Mouse (Mus musculus) heart, adult 2 months (tissue): Measurements from ENCODE around the gene Lrrc8b. TPM values are rescaled to one million over a fixed set of nuclear protein-coding genes. Genes with fewer than 3 reads are reported as not detected.

Experiments used
- DNase-seq, 2 experiments: peaks; one replicate each; pipeline ENCODE4 v3.0.0; 2021
- H3K27ac ChIP-seq: fragments of 200-600 bp; 2 replicates; pipeline ENCODE4 v1.8.1; 2022
- H3K27me3 ChIP-seq: fragments of 200-500 bp; 2 replicates; pipeline ENCODE4 v1.6.1; 2012; ENCODE audit warnings: mild to moderate bottlenecking, low read length, inconsistent platforms, mixed read lengths; ENCODE audit not compliant: control insufficient read depth, insufficient read depth
- H3K36me3 ChIP-seq: fragments of 200-500 bp; 2 replicates; pipeline ENCODE4 v1.6.1; 2012; ENCODE audit warnings: low read length, inconsistent platforms; ENCODE audit not compliant: control insufficient read depth, insufficient read depth
- H3K4me1 ChIP-seq: fragments of 200-500 bp; 2 replicates; pipeline ENCODE4 v1.6.1; 2011; ENCODE audit warnings: low read length; ENCODE audit not compliant: control insufficient read depth, insufficient read depth
- H3K4me3 ChIP-seq: fragments of 200-600 bp; 2 replicates; pipeline ENCODE4 v1.8.1; 2022
- H3K79me2 ChIP-seq: fragments of 200-500 bp; replicated peaks from 2 replicates; pipeline ENCODE4 v1.6.1; 2012; ENCODE audit warnings: mild to moderate bottlenecking, inconsistent platforms, low read length, moderate library complexity, mixed read lengths; ENCODE audit not compliant: control insufficient read depth, insufficient read depth
- H3K9ac ChIP-seq: fragments of 200-500 bp; 2 replicates; pipeline ENCODE4 v1.6.1; 2012; ENCODE audit warnings: low read depth, mild to moderate bottlenecking, control low read depth, inconsistent platforms, low read length, mixed read lengths
- CTCF ChIP-seq: fragments of 200-600 bp; IDR thresholded peaks from 2 replicates; pipeline ENCODE4 v1.8.1; 2022; ENCODE audit warnings: antibody characterized with exemption, mild to moderate bottlenecking, moderate library complexity
- EP300 ChIP-seq: fragments of 200-500 bp; IDR thresholded peaks from 2 replicates; pipeline ENCODE4 v1.6.1; 2011; ENCODE audit warnings: low read depth, low read length, control low read depth; ENCODE audit not compliant: insufficient read depth
- POLR2A ChIP-seq: fragments of 200-500 bp; IDR thresholded peaks from 2 replicates; pipeline ENCODE4 v1.6.1; 2011; ENCODE audit warnings: mild to moderate bottlenecking, low read depth, low read length, control low read depth; ENCODE audit not compliant: insufficient read depth
- WGBS: fragments of 180-500 bp; shearing (Covaris S2); methylation state at CpG from one replicate; pipeline ENCODE4 v1.1.7; 2018; 5-methylcytosine and 5-hydroxymethylcytosine counted together
- intact Hi-C: fragments of 180-260 bp; cut with DNase I; formaldehyde crosslinking; loops from one replicate; pipeline ENCODE4 v1.15.1; 2025
- polyA plus RNA-seq: library from polyadenylated mRNA; depleted of rRNA; stranded (reverse); fragments of >200 nt; gene quantifications from 2 replicates; pipeline ENCODE4 v1.2.3, GENCODE M21; 2012
- total RNA-seq, 2 experiments: library from RNA; stranded (reverse); gene quantifications; 2 replicates each; pipeline ENCODE4 v1.2.3; 2021

Gene Lrrc8b
- total and polyA plus RNA-seq, 3 experiments, result 2.9 to 5.0 (median 4.4) TPM

GRCm38 (mm10) chr5:105415951-105416675 is 538 bp downstream of the Lrrc8b start:
- H3K27ac ChIP-seq, result peak overlapping the region; percentile 82
- WGBS, result 5% methylated on average over 30 of the region's 36 CpGs
- no peak for TF ChIP-seq POLR2A
- no peak for TF ChIP-seq EP300
- no peak for TF ChIP-seq CTCF

DNA sequence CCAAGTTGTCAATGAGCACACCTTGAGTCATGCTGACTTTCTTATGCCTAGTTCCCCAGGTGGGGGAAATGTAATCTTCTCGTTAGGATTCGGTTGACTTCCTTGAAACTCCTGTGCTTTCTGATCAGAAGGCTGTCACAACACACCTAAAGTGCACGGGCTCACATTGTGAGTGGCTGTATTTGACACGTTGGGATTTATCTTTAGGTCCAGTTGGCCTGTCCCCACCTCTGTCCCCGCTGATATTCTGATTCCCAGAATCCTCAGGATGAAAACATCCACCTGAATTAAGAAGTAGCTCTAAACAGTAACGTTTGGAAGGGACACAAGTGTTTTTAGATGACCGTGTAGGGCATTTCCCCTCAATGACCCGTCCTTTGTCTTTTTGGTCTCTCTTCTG is 1.6 kb downstream of the Lrrc8b start:
- Histone ChIP-seq H3K9ac (no peak overlapping the region), H3K79me2 (no peaks in the 10 kb centered on the region), H3K27me3 (no peaks in the 10 kb centered on the region), H3K36me3 (no peaks in the 10 kb centered on the region), H3K27ac (no peak overlapping the region), H3K4me3 (no peak overlapping the region), H3K4me1 (no peaks in the 10 kb centered on the region)
- DNase-seq, result no peak
- TF ChIP-seq EP300 (no peak), CTCF (no peak), POLR2A (no peak)
- 72% methylated on average over 8 of the region's 8 CpGs for WGBS
- intact Hi-C loops, result no loop called here

More at GRCm38 (mm10) chr5:105415951-105416675, 538 bp downstream of the Lrrc8b start:
- no peaks in the 10 kb centered on the region for H3K27me3 ChIP-seq
- no peak for DNase-seq
- intact Hi-C loops, result no loop called here
- H3K4me1 ChIP-seq, result no peaks in the 10 kb centered on the region
- H3K79me2 ChIP-seq, result no peaks in the 10 kb centered on the region
- H3K36me3 ChIP-seq, result no peaks in the 10 kb centered on the region
- peak overlapping the region; percentile 85 for H3K9ac ChIP-seq
- peak overlapping the region; percentile 87 for H3K4me3 ChIP-seq

DNA sequence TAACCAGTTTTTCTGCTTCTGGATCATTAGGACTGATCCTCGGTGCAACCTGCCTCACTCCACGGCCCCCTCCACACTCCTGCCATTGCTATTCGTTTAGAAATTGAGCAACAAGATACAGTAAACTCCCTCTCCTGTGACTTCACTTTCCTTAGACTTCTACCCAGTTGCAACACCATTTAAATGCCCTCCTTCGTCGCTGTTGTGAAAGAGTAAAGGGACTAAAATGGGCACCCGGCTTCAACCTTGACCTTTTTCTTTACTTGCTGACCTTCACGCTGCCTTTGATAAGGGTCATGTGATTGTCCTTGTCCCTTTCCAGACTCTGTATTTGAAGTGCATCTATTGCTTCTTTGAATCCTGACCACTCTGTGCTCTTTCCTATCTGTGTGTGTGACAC is 2.8 kb downstream of the Lrrc8b start:
- H3K27ac ChIP-seq, result no peak overlapping the region
- no peaks in the 10 kb centered on the region for H3K79me2 ChIP-seq
- no peaks in the 10 kb centered on the region for H3K4me1 ChIP-seq
- no peak overlapping the region for H3K9ac ChIP-seq
- H3K27me3 ChIP-seq, result no peaks in the 10 kb centered on the region
- 79% methylated on average over 7 of the region's 7 CpGs for WGBS
- intact Hi-C loops, result no loop called here
- H3K4me3 ChIP-seq, result no peak overlapping the region
- H3K36me3 ChIP-seq, result no peaks in the 10 kb centered on the region
- no peak for TF ChIP-seq POLR2A
- TF ChIP-seq CTCF, result no peak
- TF ChIP-seq EP300, result no peak
- DNase-seq, result no peak

GRCm38 (mm10) chr5:105418851-105419250 is 3.3 kb downstream of the Lrrc8b start:
- Histone ChIP-seq H3K4me1 (no peaks in the 10 kb centered on the region), H3K27me3 (no peaks in the 10 kb centered on the region), H3K9ac (no peak overlapping the region), H3K4me3 (no peak overlapping the region), H3K27ac (no peak overlapping the region), H3K79me2 (no peaks in the 10 kb centered on the region), H3K36me3 (no peaks in the 10 kb centered on the region)
- WGBS, result 90% methylated on average over 5 of the region's 5 CpGs
- no peak for DNase-seq
- intact Hi-C loops, result no loop called here
- TF ChIP-seq CTCF, result no peak
- no peak for TF ChIP-seq EP300
- no peak for TF ChIP-seq POLR2A

DNA sequence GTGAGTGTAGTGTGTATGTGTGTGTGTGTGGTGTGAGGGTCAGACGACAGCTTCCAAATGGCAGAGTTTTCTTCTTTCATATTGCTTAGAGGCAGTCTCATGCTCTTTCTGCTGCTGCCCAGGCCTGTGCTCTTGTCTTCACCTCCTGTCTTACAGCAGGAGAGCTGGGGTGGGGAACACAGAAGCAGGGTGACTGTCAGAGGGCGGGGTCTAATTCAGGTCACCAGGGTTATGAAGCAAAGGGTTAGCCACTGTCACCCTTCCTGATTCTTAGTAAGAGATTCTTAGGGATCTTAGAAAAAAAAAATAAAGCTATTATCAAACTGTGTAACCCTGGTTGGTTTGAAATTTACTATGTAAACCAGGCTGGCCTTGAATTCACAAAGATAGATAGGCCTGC is 10.0 kb downstream of the Lrrc8b start:
- no peak overlapping the region for H3K27ac ChIP-seq
- H3K36me3 ChIP-seq, result no peaks in the 10 kb centered on the region
- H3K79me2 ChIP-seq, result no peaks in the 10 kb centered on the region
- H3K9ac ChIP-seq, result no peak overlapping the region
- H3K4me1 ChIP-seq, result peaks cover 4% of the 10 kb centered on the region
- intact Hi-C loops, result no loop called here
- DNase-seq, result no peak
- 94% methylated on average over 2 of the region's 2 CpGs for WGBS
- no peaks in the 10 kb centered on the region for H3K27me3 ChIP-seq
- H3K4me3 ChIP-seq, result no peak overlapping the region
- no peak for TF ChIP-seq EP300

DNA sequence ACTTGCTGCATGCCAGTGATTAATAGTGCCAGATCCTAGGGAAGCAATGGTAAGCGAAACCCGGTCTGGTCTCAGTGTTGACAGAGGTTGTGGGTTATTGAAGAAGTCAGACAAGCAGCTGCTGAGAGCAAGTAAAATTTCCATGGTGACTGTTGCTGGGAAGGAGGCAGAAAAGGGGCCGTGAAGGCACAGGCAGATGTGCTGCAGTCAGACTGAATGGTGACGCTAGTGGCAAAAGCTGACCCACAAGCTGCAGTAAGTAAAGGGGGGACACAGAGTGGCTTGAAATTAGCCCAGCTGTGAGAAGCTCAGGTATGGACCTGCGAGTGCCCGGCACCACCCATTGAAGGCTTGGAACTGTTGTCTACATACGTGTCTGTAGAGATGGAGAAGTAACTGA is 11.8 kb downstream of the Lrrc8b start:
- Histone ChIP-seq H3K79me2 (no peaks in the 10 kb centered on the region), H3K27ac (no peak overlapping the region), H3K36me3 (no peaks in the 10 kb centered on the region), H3K4me3 (no peak overlapping the region), H3K27me3 (no peaks in the 10 kb centered on the region), H3K4me1 (peaks cover 4% of the 10 kb centered on the region), H3K9ac (no peak overlapping the region)
- DNase-seq, result no peak
- intact Hi-C loops, result no loop called here
- no peak for TF ChIP-seq POLR2A
- TF ChIP-seq EP300, result no peak
- 82% methylated on average over 7 of the region's 7 CpGs for WGBS
